Comparison of ENCODE assay signal across 16 mouse cellular contexts in the genomic region with DNA sequence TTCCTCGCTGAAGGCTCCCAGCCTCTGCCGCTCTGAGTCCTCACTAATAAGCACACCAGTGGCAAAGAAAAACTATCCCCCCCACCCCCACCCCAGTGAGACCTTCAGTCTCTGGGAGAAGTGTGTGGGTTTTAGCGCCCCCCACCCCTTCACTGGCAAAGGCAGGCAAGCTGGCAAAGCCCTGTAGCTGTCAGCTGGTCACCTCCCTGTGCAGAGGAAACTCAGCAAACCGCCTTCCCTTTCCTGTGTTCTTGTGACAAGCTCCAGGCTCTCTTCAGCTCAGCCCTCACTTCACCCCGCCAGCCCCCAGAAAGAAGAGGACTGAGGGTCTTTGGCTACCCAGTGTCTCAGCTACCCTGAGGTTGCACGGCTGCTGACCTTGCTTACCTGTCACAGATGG. TPM values are rescaled to one million over a fixed set of nuclear protein-coding genes. Genes with fewer than 3 reads are reported as not detected.
DNase-seq lines count a peak whose midpoint lies in the region; ATAC-seq and TF ChIP-seq lines count a peak whose summit lies in the region.
"Had no signal": no experiment of that assay in that cellular context is flagged by ENCODE, and none has a peak within 500 bp of the region (broad histone marks: within the 10 kb centered on the region; RNA-seq: fewer than 3 reads in every experiment).

No protein-coding gene starts in this region.

- H3K4me3 ChIP-seq in forebrain, embryonic 10.5 days, result no peak overlapping the region
- no peak overlapping the region for H3K4me3 ChIP-seq in forebrain, embryonic 16.5 days (replicated peaks; ENCODE audit: low read length)
- H3K4me3 ChIP-seq in hindbrain, embryonic 14.5 days (replicated peaks; ENCODE audit: low read length), result no peak overlapping the region
- no peak overlapping the region for H3K4me3 ChIP-seq in hindbrain, postnatal 0 days (ENCODE audit: low read length)
- H3K4me3 ChIP-seq in E14TG2a.4 (replicated peaks; ENCODE audit: low read length), result peak overlapping the region; percentile 17; the same call in 1 of the 2 replicates
- no peak overlapping the region for H3K4me3 ChIP-seq in limb, embryonic 12.5 days (replicated peaks)
- H3K4me3 ChIP-seq: neural tube, embryonic 13.5 days had no signal

- no peak overlapping the region for H3K4me2 ChIP-seq in forebrain, embryonic 16.5 days (ENCODE audit: low read length)
- no peak overlapping the region for H3K4me2 ChIP-seq in hindbrain, embryonic 14.5 days (replicated peaks)
- no peak overlapping the region for H3K4me2 ChIP-seq in hindbrain, postnatal 0 days (ENCODE audit: low read depth, low read length)
- H3K4me2 ChIP-seq in limb, embryonic 12.5 days, result no peak overlapping the region
- H3K4me2 ChIP-seq: neural tube, embryonic 13.5 days had no signal

- H3K9me3 ChIP-seq in forebrain, embryonic 10.5 days, result no peaks in the 10 kb centered on the region
- H3K9me3 ChIP-seq in forebrain, embryonic 16.5 days (ENCODE audit: control insufficient read depth, low read length), result no peaks in the 10 kb centered on the region
- H3K9me3 ChIP-seq in hindbrain, embryonic 14.5 days (ENCODE audit: control insufficient read depth, low read length), result no peaks in the 10 kb centered on the region
- H3K9me3 ChIP-seq in hindbrain, postnatal 0 days (ENCODE audit: low read length), result no peaks in the 10 kb centered on the region
- 0 out of 2 replicates have a peak, but pooled peaks cover 6% of the 10 kb centered on the region for H3K9me3 ChIP-seq in E14TG2a.4 (ENCODE audit: low read length)
- no peaks in the 10 kb centered on the region for H3K9me3 ChIP-seq in limb, embryonic 12.5 days
- H3K9me3 ChIP-seq: neural tube, embryonic 13.5 days had no signal

- no peak for TF ChIP-seq CTCF in hindbrain, postnatal 0 days (IDR thresholded peaks at IDR 0.05; ENCODE audit: low read depth)
- TF ChIP-seq CTCF in E14TG2a.4 (conservative IDR thresholded peaks at IDR 0.05; ENCODE audit: low read length), result no peak

- no peak for DNase-seq in forebrain, embryonic 10.5 days (ENCODE audit: extremely low spot score, low spot score)
- no peak for DNase-seq in hindbrain, embryonic 14.5 days (ENCODE audit: low spot score)
- DNase-seq in hindbrain, postnatal 0 days (ENCODE audit: low spot score), result no peak
- no peak for DNase-seq in urinary bladder, postnatal 36 days (ENCODE audit: low spot score in 2 of 2)
- DNase-seq in kidney, postnatal 10 days, result no peak
- DNase-seq: B cell, adult 2 months; cerebellum, adult 8-10 months; heart, postnatal 36 days; thymus, adult 18-20 months had no signal

- peak overlapping the region; percentile 76 for H3K27ac ChIP-seq in forebrain, embryonic 10.5 days
- no peak overlapping the region for H3K27ac ChIP-seq in forebrain, embryonic 16.5 days (ENCODE audit: low read length)
- H3K27ac ChIP-seq in hindbrain, embryonic 14.5 days, result no peak overlapping the region
- no peak overlapping the region for H3K27ac ChIP-seq in hindbrain, postnatal 0 days
- H3K27ac ChIP-seq in limb, embryonic 12.5 days, result peak overlapping the region; percentile 59
- H3K27ac ChIP-seq: neural tube, embryonic 13.5 days had no signal

- WGBS in forebrain, embryonic 10.5 days, result 63% methylated on average over 6 of the region's 6 CpGs
- 46% methylated on average over 6 of the region's 6 CpGs for WGBS in forebrain, embryonic 16.5 days
- 67% methylated on average over 6 of the region's 6 CpGs for WGBS in hindbrain, embryonic 14.5 days
- 61% methylated on average over 6 of the region's 6 CpGs for WGBS in hindbrain, postnatal 0 days
- 58% methylated on average over 6 of the region's 6 CpGs for WGBS in limb, embryonic 12.5 days

- no peaks in the 10 kb centered on the region for H3K36me3 ChIP-seq in forebrain, embryonic 10.5 days (replicated peaks)
- H3K36me3 ChIP-seq in forebrain, embryonic 16.5 days (ENCODE audit: control insufficient read depth, insufficient read depth), result no peaks in the 10 kb centered on the region
- no peaks in the 10 kb centered on the region for H3K36me3 ChIP-seq in hindbrain, embryonic 14.5 days (replicated peaks; ENCODE audit: control insufficient read depth, insufficient read depth)
- no peaks in the 10 kb centered on the region for H3K36me3 ChIP-seq in hindbrain, postnatal 0 days (ENCODE audit: insufficient read depth, low read length)
- H3K36me3 ChIP-seq in E14TG2a.4 (ENCODE audit: insufficient read depth, low read length), result no peaks in the 10 kb centered on the region
- no peaks in the 10 kb centered on the region for H3K36me3 ChIP-seq in limb, embryonic 12.5 days
- H3K36me3 ChIP-seq: neural tube, embryonic 13.5 days had no signal

- ATAC-seq in forebrain, embryonic 16.5 days, result no peak
- ATAC-seq in hindbrain, embryonic 14.5 days (ENCODE audit: low FRiP score), result 0 out of 2 replicates have a peak, but pooled peaks have one; percentile 9
- ATAC-seq in hindbrain, postnatal 0 days, result no peak
- ATAC-seq in limb, embryonic 12.5 days (ENCODE audit: insufficient number of reproducible peaks, insufficient read depth, low FRiP score, low TSS enrichment, low read depth), result no peak

- no peak overlapping the region for H3K9ac ChIP-seq in forebrain, embryonic 16.5 days (replicated peaks; ENCODE audit: low read depth, low read length)
- H3K9ac ChIP-seq in hindbrain, embryonic 14.5 days, result no peak overlapping the region
- H3K9ac ChIP-seq in hindbrain, postnatal 0 days (replicated peaks; ENCODE audit: low read length), result no peak overlapping the region
- H3K9ac ChIP-seq in limb, embryonic 12.5 days (replicated peaks), result no peak overlapping the region
- H3K9ac ChIP-seq: neural tube, embryonic 13.5 days had no signal

- peaks cover 46% of the 10 kb centered on the region for H3K4me1 ChIP-seq in forebrain, embryonic 10.5 days
- peaks cover 13% of the 10 kb centered on the region for H3K4me1 ChIP-seq in forebrain, embryonic 16.5 days (replicated peaks; ENCODE audit: control insufficient read depth, insufficient read depth, low read length)
- H3K4me1 ChIP-seq in hindbrain, embryonic 14.5 days (replicated peaks; ENCODE audit: control insufficient read depth, insufficient read depth, low read length), result peaks cover 19% of the 10 kb centered on the region
- H3K4me1 ChIP-seq in hindbrain, postnatal 0 days (ENCODE audit: insufficient read depth, low read length), result peaks cover 11% of the 10 kb centered on the region; the same call in 1 of the 2 replicates
- H3K4me1 ChIP-seq in E14TG2a.4 (replicated peaks; ENCODE audit: low read depth, low read length), result peaks cover 68% of the 10 kb centered on the region
- peaks cover 29% of the 10 kb centered on the region for H3K4me1 ChIP-seq in limb, embryonic 12.5 days (replicated peaks)

- H3K27me3 ChIP-seq in forebrain, embryonic 10.5 days (ENCODE audit: poor library complexity, severe bottlenecking), result peaks cover 36% of the 10 kb centered on the region
- no peaks in the 10 kb centered on the region for H3K27me3 ChIP-seq in forebrain, embryonic 16.5 days (replicated peaks; ENCODE audit: control insufficient read depth, insufficient read depth, low read length)
- H3K27me3 ChIP-seq in hindbrain, embryonic 14.5 days (ENCODE audit: control insufficient read depth, insufficient read depth, low read length), result no peaks in the 10 kb centered on the region
- H3K27me3 ChIP-seq in hindbrain, postnatal 0 days (ENCODE audit: insufficient read depth, low read length), result no peaks in the 10 kb centered on the region
- peaks cover 37% of the 10 kb centered on the region for H3K27me3 ChIP-seq in E14TG2a.4 (ENCODE audit: insufficient read depth, low read length)
- no peaks in the 10 kb centered on the region for H3K27me3 ChIP-seq in limb, embryonic 12.5 days
- H3K27me3 ChIP-seq: neural tube, embryonic 13.5 days had no signal

RNA-seq across cellular contexts. Expression of a gene that starts 44.4 kb away (rescaled TPM):
- polyA plus RNA-seq in forebrain, embryonic 10.5 days (2016; fragmentation: Nextera tagmentation; extraction: Ambion mirVana), result not detected in 2 replicates
- not detected in 2 replicates for polyA plus RNA-seq in forebrain, embryonic 16.5 days (2015; fragmentation: Nextera tagmentation; extraction: Ambion mirVana)
- not detected in 2 replicates for polyA plus RNA-seq in hindbrain, embryonic 14.5 days (2014; fragmentation: Nextera tagmentation; extraction: Ambion mirVana)
- total RNA-seq in hindbrain, postnatal 0 days (2014; rRNA removed), result not detected in 2 replicates
- polyA plus RNA-seq in hindbrain, postnatal 0 days (2015; fragmentation: Nextera tagmentation; extraction: Ambion mirVana), result not detected in 2 replicates
- not detected in 2 replicates for polyA plus RNA-seq in limb, embryonic 12.5 days (2016; fragmentation: Nextera tagmentation; extraction: Ambion mirVana)
- total RNA-seq: heart, postnatal 36 days; left cerebral cortex, postnatal 14 days; megakaryocyte-erythroid progenitor cell, adult 5-6 weeks had no signal
- polyA plus RNA-seq: kidney, embryonic 14.5 days; neural tube, embryonic 13.5 days had no signal

Comparison
In these comparisons a context has a peak if more than half of its experiments do, and no peak if none do; other contexts are left out.
1. H3K27ac ChIP-seq: peak in forebrain, embryonic 10.5 days (single experiment) and limb, embryonic 12.5 days (single experiment); none in forebrain, embryonic 16.5 days (single experiment), hindbrain, embryonic 14.5 days (single experiment) and hindbrain, postnatal 0 days (single experiment).